In the genomic region with DNA sequence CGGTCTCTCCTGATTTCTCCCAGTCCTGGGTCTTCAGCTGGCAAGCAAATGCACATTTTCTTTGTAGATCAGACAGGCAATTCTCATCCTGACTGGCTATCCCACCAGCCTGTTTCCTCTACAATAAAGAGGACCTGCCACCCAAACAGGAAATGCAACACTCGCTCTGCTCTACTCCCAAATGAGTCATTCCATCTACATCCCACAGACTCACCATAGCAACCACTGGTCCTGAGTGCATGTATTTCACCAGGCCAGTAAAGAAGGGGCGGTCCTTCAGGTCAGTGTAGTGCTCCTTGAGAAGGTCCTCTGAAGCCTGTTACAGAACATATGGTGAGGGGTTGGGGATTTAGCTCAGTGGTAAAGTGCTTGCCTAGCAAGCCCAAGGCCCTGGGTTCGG, we compare ENCODE assay signal across 29 mouse cellular contexts. TPM values are rescaled to one million over a fixed set of nuclear protein-coding genes. Genes with fewer than 3 reads are reported as not detected.
DNase-seq lines count a peak whose midpoint lies in the region; ATAC-seq and TF ChIP-seq lines count a peak whose summit lies in the region.
"Had no signal": no experiment of that assay in that cellular context is flagged by ENCODE, and none has a peak within 500 bp of the region (broad histone marks: within the 10 kb centered on the region; RNA-seq: fewer than 3 reads in every experiment).

No protein-coding gene starts in this region.

- TF ChIP-seq POLR2A in CH12.LX (IDR thresholded peaks at IDR 0.05; ENCODE audit: low read depth, low read length): peak; percentile 17; the same call in 1 of the 2 replicates

- no peak overlapping the region for H3K4me2 ChIP-seq in CH12.LX (ENCODE audit: insufficient read depth, low read depth, poor library complexity, severe bottlenecking)
- no peak overlapping the region for H3K4me2 ChIP-seq in neural tube, embryonic 15.5 days
- H3K4me2 ChIP-seq: embryonic facial prominence, embryonic 12.5 days; hindbrain, embryonic 15.5 days; limb, embryonic 12.5 days; liver, embryonic 13.5 days; lung, embryonic 15.5 days; midbrain, embryonic 13.5 days; neural tube, embryonic 13.5 days; stomach, embryonic 15.5 days had no signal

- in situ Hi-C loops in CH12.LX (cut with MboI; ENCODE audit: low pct_ligation_motif_present, low pct_unique_long_range_greater_than_20kb, low sequenced_read_pairs): loop anchor here (10.0 to 25.0 kb wide), 2 partner anchors 112 to 299 kb away; no protein-coding TSS in a partner anchor

- peaks cover 3 to 27% of the 10 kb centered on the region in 2 experiments for H3K4me1 ChIP-seq in CH12.LX (ENCODE audit: control insufficient read depth in 1 of 2, insufficient read depth in 2 of 2)
- peaks cover 8% of the 10 kb centered on the region for H3K4me1 ChIP-seq in embryonic facial prominence, embryonic 10.5 days
- H3K4me1 ChIP-seq in neural tube, embryonic 15.5 days: peaks cover 14% of the 10 kb centered on the region

- TF ChIP-seq CTCF in CH12.LX (conservative IDR thresholded peaks at IDR 0.05 in 1 of 2, IDR thresholded peaks at IDR 0.05 in 1 of 2; ENCODE audit: low read depth in 2 of 2, low read length in 2 of 2): no peak

- DNase-seq in gastrocnemius, postnatal 25 days: peak; percentile 17
- no peak for DNase-seq in gastrocnemius, postnatal 36 days
- DNase-seq in CH12.LX (ENCODE audit: extremely low read depth): no peak
- DNase-seq in embryonic facial prominence, embryonic 10.5 days (ENCODE audit: low spot score): peak; percentile 4
- peak; percentile 34 to 59 for DNase-seq in monocyte, adult 2 months (ENCODE audit: low read depth in 1 of 2, low spot score in 2 of 2)
- DNase-seq in kidney, postnatal 36 days: no peak
- DNase-seq: adrenal gland, postnatal 14 days; cerebellum, adult 11 months; cerebellum, postnatal 10 days; kidney, adult 9 months; kidney, postnatal 14 days; liver, embryonic 13.5 days; right cerebral cortex, adult 18-20 months; right cerebral cortex, postnatal 4 days; thymus, postnatal 25 days had no signal

- peaks cover 67 to 78% of the 10 kb centered on the region in 2 experiments for H3K36me3 ChIP-seq in CH12.LX (replicated peaks in 1 of 2; ENCODE audit: control insufficient read depth in 1 of 2, insufficient read depth in 1 of 2, low read length in 1 of 2)
- H3K36me3 ChIP-seq in embryonic facial prominence, embryonic 10.5 days (replicated peaks): peaks cover 83% of the 10 kb centered on the region
- H3K36me3 ChIP-seq in neural tube, embryonic 15.5 days: peaks cover 72% of the 10 kb centered on the region

- H3K4me3 ChIP-seq in CH12.LX (replicated peaks in 1 of 3; ENCODE audit: low read depth in 2 of 3, low read length in 2 of 3, poor library complexity in 1 of 3): no peak overlapping the region
- H3K4me3 ChIP-seq in embryonic facial prominence, embryonic 10.5 days: no peak overlapping the region
- no peak overlapping the region for H3K4me3 ChIP-seq in neural tube, embryonic 15.5 days (replicated peaks)
- H3K4me3 ChIP-seq: embryonic facial prominence, embryonic 12.5 days; heart, embryonic 10.5 days; hindbrain, embryonic 15.5 days; limb, embryonic 12.5 days; liver, embryonic 13.5 days; lung, embryonic 15.5 days; megakaryocyte, embryonic 14.5 days; midbrain, embryonic 13.5 days; myocyte; neural tube, embryonic 13.5 days; stomach, embryonic 15.5 days had no signal

- H3K9ac ChIP-seq in CH12.LX (ENCODE audit: insufficient read depth, low read depth): no peak overlapping the region
- no peak overlapping the region for H3K9ac ChIP-seq in neural tube, embryonic 15.5 days (replicated peaks)
- H3K9ac ChIP-seq: embryonic facial prominence, embryonic 12.5 days; hindbrain, embryonic 15.5 days; limb, embryonic 12.5 days; liver, embryonic 13.5 days; lung, embryonic 15.5 days; midbrain, embryonic 13.5 days; neural tube, embryonic 13.5 days; stomach, embryonic 15.5 days had no signal

- H3K79me2 ChIP-seq in CH12.LX (replicated peaks; ENCODE audit: control insufficient read depth, extremely low read depth, insufficient read depth, poor library complexity, severe bottlenecking): peaks cover 46% of the 10 kb centered on the region

- dilution Hi-C loops in CH12.LX (cut with MboI; ENCODE audit: extremely low pct_ligation_motif_present, extremely low pct_unique_long_range_greater_than_20kb, low sequenced_read_pairs): no loop called here

- H3K27me3 ChIP-seq in CH12.LX (replicated peaks): no peaks in the 10 kb centered on the region
- no peaks in the 10 kb centered on the region for H3K27me3 ChIP-seq in embryonic facial prominence, embryonic 10.5 days (replicated peaks; ENCODE audit: low read depth, poor library complexity, severe bottlenecking)
- H3K27me3 ChIP-seq in neural tube, embryonic 15.5 days (replicated peaks): no peaks in the 10 kb centered on the region
- H3K27me3 ChIP-seq: embryonic facial prominence, embryonic 12.5 days; hindbrain, embryonic 15.5 days; limb, embryonic 12.5 days; liver, embryonic 13.5 days; lung, embryonic 15.5 days; megakaryocyte, embryonic 14.5 days; midbrain, embryonic 13.5 days; neural tube, embryonic 13.5 days; stomach, embryonic 15.5 days had no signal

- H3K27ac ChIP-seq in CH12.LX (ENCODE audit: insufficient read depth, low read depth): no peak overlapping the region
- no peak overlapping the region for H3K27ac ChIP-seq in embryonic facial prominence, embryonic 10.5 days (replicated peaks)
- H3K27ac ChIP-seq in neural tube, embryonic 15.5 days (replicated peaks): no peak overlapping the region
- H3K27ac ChIP-seq: embryonic facial prominence, embryonic 12.5 days; heart, embryonic 10.5 days; hindbrain, embryonic 15.5 days; limb, embryonic 12.5 days; liver, embryonic 13.5 days; lung, embryonic 15.5 days; midbrain, embryonic 13.5 days; neural tube, embryonic 13.5 days; stomach, embryonic 15.5 days had no signal

- H3K9me3 ChIP-seq in CH12.LX (replicated peaks; ENCODE audit: low read length): no peaks in the 10 kb centered on the region
- H3K9me3 ChIP-seq in embryonic facial prominence, embryonic 10.5 days: no peaks in the 10 kb centered on the region
- no peaks in the 10 kb centered on the region for H3K9me3 ChIP-seq in neural tube, embryonic 15.5 days (replicated peaks)
- H3K9me3 ChIP-seq: embryonic facial prominence, embryonic 12.5 days; heart, embryonic 10.5 days; hindbrain, embryonic 15.5 days; limb, embryonic 12.5 days; liver, embryonic 13.5 days; lung, embryonic 15.5 days; megakaryocyte, embryonic 14.5 days; midbrain, embryonic 13.5 days; neural tube, embryonic 13.5 days; stomach, embryonic 15.5 days had no signal

- no peak for ATAC-seq in neural tube, embryonic 15.5 days (ENCODE audit: low FRiP score)
- ATAC-seq: activated CD4-positive, CD25-positive, alpha-beta regulatory T cell, adult 4 months; CD4-positive, CD25-positive, alpha-beta regulatory T cell, adult 4 months; midbrain, embryonic 13.5 days had no signal

- intact Hi-C loops in gastrocnemius, postnatal 36 days (cut with DNase I): no loop called here

- 90% methylated on average over 4 of the region's 4 CpGs for WGBS in embryonic facial prominence, embryonic 10.5 days
- 75% methylated on average over 4 of the region's 4 CpGs for WGBS in neural tube, embryonic 15.5 days

- no peak for TF ChIP-seq EP300 in CH12.LX (IDR thresholded peaks at IDR 0.05; ENCODE audit: low read length)

- TF ChIP-seq RAD21 in CH12.LX (IDR thresholded peaks at IDR 0.05; ENCODE audit: low read depth, low read length): no peak

TF ChIP-seq in CH12.LX, 34 proteins besides CTCF, POLR2A, EP300 and RAD21 (continues in another document):
- TF ChIP-seq TCF12 (IDR thresholded peaks at IDR 0.05; ENCODE audit: low read depth, low read length): no peak
- TF ChIP-seq USF2 (conservative IDR thresholded peaks at IDR 0.05; ENCODE audit: low read depth, low read length): no peak
- TF ChIP-seq KAT2A (IDR thresholded peaks at IDR 0.05; ENCODE audit: insufficient replicate concordance, low read length): no peak
- no peak for TF ChIP-seq ZMIZ1 (IDR thresholded peaks at IDR 0.05; ENCODE audit: low read depth, low read length)
- no peak for TF ChIP-seq UBTF (IDR thresholded peaks at IDR 0.05; ENCODE audit: low read depth, low read length)
- no peak for TF ChIP-seq SIN3A (IDR thresholded peaks at IDR 0.05; ENCODE audit: low read length)
- TF ChIP-seq SMC3 (IDR thresholded peaks at IDR 0.05; ENCODE audit: low read depth, low read length): no peak

RNA-seq across cellular contexts. Expression of gene Gm20390, which starts 5.1 kb away (rescaled TPM):
- 10 to 100 TPM; 17.4 to 19.1 TPM for total RNA-seq in gastrocnemius, postnatal 25 days (2021)
- total RNA-seq in gastrocnemius, postnatal 36 days (2021): 10 to 100 TPM in 1 of 2 experiments, 1 to 10 TPM in 1; 9.9 to 14.6 TPM
- total RNA-seq in CH12.LX (2012; rRNA removed): 717 and 896 TPM in 2 replicates
- 136 and 137 TPM in 2 replicates for total RNA-seq in CH12.LX (2014; rRNA removed)
- polyA plus RNA-seq in CH12.LX (2012; ENCODE audit: insufficient read length, low read depth): 691 and 791 TPM in 2 replicates
- 532 and 553 TPM in 2 replicates for polyA plus RNA-seq in embryonic facial prominence, embryonic 10.5 days (2016; fragmentation: Nextera tagmentation; extraction: Ambion mirVana)
- polyA plus RNA-seq in neural tube, embryonic 15.5 days (2015; fragmentation: Nextera tagmentation; extraction: Ambion mirVana): 377 and 385 TPM in 2 replicates
- total RNA-seq: hematopoietic stem cell, adult 5-6 weeks had no signal

RNA-seq across cellular contexts. Expression of gene Nme1, which starts 5.3 kb away (rescaled TPM):
- 10 to 100 TPM; 14.7 to 22.5 TPM for total RNA-seq in gastrocnemius, postnatal 25 days (2021)
- 10 to 100 TPM; 12.2 to 13.1 TPM for total RNA-seq in gastrocnemius, postnatal 36 days (2021)
- total RNA-seq in CH12.LX (2012; rRNA removed) (187 and 253 TPM in 2 replicates), CH12.LX (2014; rRNA removed) (443 and 488 TPM in 2 replicates)
- polyA plus RNA-seq in CH12.LX (2012; ENCODE audit: insufficient read length, low read depth): 129 and 170 TPM in 2 replicates
- polyA plus RNA-seq in embryonic facial prominence, embryonic 10.5 days (2016; fragmentation: Nextera tagmentation; extraction: Ambion mirVana): 352 and 375 TPM in 2 replicates
- polyA plus RNA-seq in neural tube, embryonic 15.5 days (2015; fragmentation: Nextera tagmentation; extraction: Ambion mirVana): 321 and 363 TPM in 2 replicates

RNA-seq across cellular contexts. Expression of gene Nme2, which starts 7.0 kb away (rescaled TPM):
- total RNA-seq in gastrocnemius, postnatal 25 days (2021): 100 to 1,000 TPM; 496 to 573 TPM
- total RNA-seq in gastrocnemius, postnatal 36 days (2021): 100 to 1,000 TPM; 546 to 563 TPM
- total RNA-seq in CH12.LX (2012; rRNA removed) (1,722 and 2,105 TPM in 2 replicates), CH12.LX (2014; rRNA removed) (1,555 and 1,586 TPM in 2 replicates)
- 945 and 1,140 TPM in 2 replicates for polyA plus RNA-seq in CH12.LX (2012; ENCODE audit: insufficient read length, low read depth)
- 138 and 157 TPM in 2 replicates for polyA plus RNA-seq in embryonic facial prominence, embryonic 10.5 days (2016; fragmentation: Nextera tagmentation; extraction: Ambion mirVana)
- 101 and 107 TPM in 2 replicates for polyA plus RNA-seq in neural tube, embryonic 15.5 days (2015; fragmentation: Nextera tagmentation; extraction: Ambion mirVana)

RNA-seq across cellular contexts. Expression of gene Spag9, which starts 32.9 kb away (rescaled TPM):
- 100 to 1,000 TPM; 132 to 134 TPM for total RNA-seq in gastrocnemius, postnatal 25 days (2021)
- total RNA-seq in gastrocnemius, postnatal 36 days (2021): 100 to 1,000 TPM; 118 to 141 TPM
- total RNA-seq in CH12.LX (2012; rRNA removed): 21.0 TPM in 2 replicates
- total RNA-seq in CH12.LX (2014; rRNA removed): 22.5 and 22.6 TPM in 2 replicates
- 30.7 and 32.1 TPM in 2 replicates for polyA plus RNA-seq in CH12.LX (2012; ENCODE audit: insufficient read length, low read depth)
- 35.5 and 39.4 TPM in 2 replicates for polyA plus RNA-seq in embryonic facial prominence, embryonic 10.5 days (2016; fragmentation: Nextera tagmentation; extraction: Ambion mirVana)
- polyA plus RNA-seq in neural tube, embryonic 15.5 days (2015; fragmentation: Nextera tagmentation; extraction: Ambion mirVana): 64.9 and 71.1 TPM in 2 replicates

Comparison
In these comparisons a context has a peak if more than half of its experiments do, and no peak if none do; other contexts are left out.
1. DNase-seq: peak in gastrocnemius, postnatal 25 days (single experiment), embryonic facial prominence, embryonic 10.5 days (single experiment) and monocyte, adult 2 months (2 of 2); none in gastrocnemius, postnatal 36 days (0 of 2), CH12.LX (single experiment) and kidney, postnatal 36 days (0 of 2).
2. RNA of gene Gm20390, which starts 5.1 kb away (total RNA-seq): 136 to 896 TPM in CH12.LX; 17.4 to 19.1 TPM in gastrocnemius, postnatal 25 days and 9.9 to 14.6 TPM in gastrocnemius, postnatal 36 days; every median in the first group is over 4 times any median in the second.
3. RNA of gene Nme1, which starts 5.3 kb away (total RNA-seq): 187 to 488 TPM in CH12.LX; 14.7 to 22.5 TPM in gastrocnemius, postnatal 25 days and 12.2 to 13.1 TPM in gastrocnemius, postnatal 36 days; every median in the first group is over 4 times any median in the second.